Mouse (Mus musculus): ENCODE measurements around the gene Hoxb9.

- no peak for TF ChIP-seq POLR2A (IDR thresholded peaks at IDR 0.05; ENCODE audit: low read depth, low read length)
- no peak for TF ChIP-seq CTCF (IDR thresholded peaks at IDR 0.05; ENCODE audit: extremely low read depth, insufficient read length, insufficient replicate concordance, low read depth, low read length)
Measured at GRCm38 (mm10) chr11:96317608-96318367, 46.5 kb downstream of the Hoxb9 start, which contains the start of gene Hoxb4.
